Mouse (Mus musculus) skeletal muscle tissue, postnatal 0 days (tissue): ENCODE results near the gene Rgs17. TPM values are rescaled to one million over a fixed set of nuclear protein-coding genes. Genes with fewer than 3 reads are reported as not detected.

Experiments used
- polyA plus RNA-seq: library from polyadenylated mRNA; unstranded; fragments of >200 nt; fragmentation: Nextera tagmentation; extraction: Ambion mirVana; gene quantifications from 2 replicates; pipeline ENCODE4 v1.2.1, GENCODE M21; 2015

Gene Rgs17
- polyA plus RNA-seq = 0.32 and 0.45 TPM in 2 replicates

GRCm38 (mm10) chr10:5922294-5922828 lies at the start of gene Rgs17:
TSS of gene Rgs17 (minus strand) at chr10:5922400.

GRCm38 (mm10) chr10:5823740-5824491 lies 98.3 kb downstream of the Rgs17 start, which contains the start of gene Mtrf1l:
TSS of gene Mtrf1l (minus strand) at chr10:5823910.

GRCm38 (mm10) chr10:5805243-5805730 lies 116.9 kb downstream of the Rgs17 start, which contains the start of gene Fbxo5:
TSS of gene Fbxo5 (minus strand) at chr10:5805600.

Other genes starting within 250 kb of the Rgs17 start
- gene Fbxo5, start 116.8 kb downstream of the Rgs17 start, polyA plus RNA-seq = 9.1 and 11.5 TPM in 2 replicates
- gene Mtrf1l, start 98.5 kb downstream of the Rgs17 start, polyA plus RNA-seq = 11.0 and 11.3 TPM in 2 replicates